Mouse (Mus musculus): ENCODE measurements around the gene Trpv4.

The Trpv4 gene

DNA sequence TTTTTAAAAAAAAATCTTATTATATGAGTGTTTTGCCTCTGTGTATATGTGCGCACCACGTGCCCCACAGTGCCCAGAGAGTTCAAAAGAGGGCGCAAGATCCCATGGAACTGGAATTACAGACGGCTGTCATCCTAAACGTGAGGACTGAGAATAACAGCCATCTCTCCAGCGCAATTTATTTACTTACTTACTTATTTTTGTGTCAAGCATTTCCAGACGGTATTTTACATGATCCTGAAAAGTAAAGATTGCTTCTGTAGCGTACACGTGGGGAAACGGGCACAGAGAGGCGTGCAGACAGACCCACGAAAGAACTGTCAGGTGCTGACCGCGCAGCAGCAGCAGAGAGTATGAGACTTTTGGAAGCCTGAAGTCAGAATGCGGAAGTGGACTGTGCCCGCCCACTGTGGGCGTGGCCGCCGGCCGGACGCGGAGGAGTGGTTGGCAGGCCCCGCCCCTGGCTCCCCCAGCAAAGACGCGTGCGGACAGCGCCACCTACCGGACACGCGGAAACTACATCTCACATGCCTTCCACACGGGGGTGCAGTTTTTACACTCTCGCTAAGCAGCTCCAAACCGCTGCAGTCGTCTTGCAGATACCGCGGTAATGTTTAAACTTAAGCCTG is 9.1 kb upstream of the Trpv4 start:
- in situ Hi-C loops (cut with MboI) = no loop called here

DNA sequence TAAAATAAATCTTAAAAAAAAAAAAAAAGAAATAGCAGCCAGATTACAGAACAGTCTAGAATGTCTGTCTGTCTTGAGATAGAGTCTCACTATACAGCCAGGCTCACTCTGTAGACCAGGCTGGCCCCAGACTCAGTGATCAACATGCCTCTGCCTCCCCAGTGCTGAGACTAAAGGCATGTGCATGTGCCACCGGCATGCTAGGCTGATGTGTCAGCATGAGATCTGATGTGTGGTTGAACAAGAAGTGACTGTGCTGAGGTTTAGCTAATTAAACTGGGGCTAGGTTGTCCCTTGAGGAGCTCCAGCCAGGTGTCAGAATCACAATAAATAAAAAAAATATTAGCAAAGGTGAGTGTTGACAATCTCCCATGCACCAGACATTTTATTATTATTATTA is 8.4 kb upstream of the Trpv4 start:
- in situ Hi-C loops (cut with MboI) = no loop called here

DNA sequence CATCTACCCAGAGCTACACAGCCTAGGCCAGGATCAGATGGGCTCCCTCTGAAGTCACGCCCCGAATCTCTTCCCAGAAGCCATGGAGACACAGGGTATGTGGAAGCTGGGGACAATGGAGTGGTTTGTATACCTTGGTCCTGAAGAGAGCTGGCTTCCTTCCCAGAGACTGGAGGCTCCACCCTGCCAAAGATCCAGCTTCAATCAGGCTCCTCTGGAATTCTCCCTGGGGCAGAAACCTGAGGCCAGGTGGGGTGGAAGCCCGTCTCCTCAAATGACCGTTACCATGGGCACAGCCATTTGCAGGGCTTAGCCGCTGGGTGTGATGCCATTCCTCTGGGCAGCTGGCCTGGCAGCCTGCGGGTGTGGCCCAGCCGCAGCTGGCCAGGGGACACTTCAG is 6.5 kb upstream of the Trpv4 start:
- in situ Hi-C loops (cut with MboI) = no loop called here

DNA sequence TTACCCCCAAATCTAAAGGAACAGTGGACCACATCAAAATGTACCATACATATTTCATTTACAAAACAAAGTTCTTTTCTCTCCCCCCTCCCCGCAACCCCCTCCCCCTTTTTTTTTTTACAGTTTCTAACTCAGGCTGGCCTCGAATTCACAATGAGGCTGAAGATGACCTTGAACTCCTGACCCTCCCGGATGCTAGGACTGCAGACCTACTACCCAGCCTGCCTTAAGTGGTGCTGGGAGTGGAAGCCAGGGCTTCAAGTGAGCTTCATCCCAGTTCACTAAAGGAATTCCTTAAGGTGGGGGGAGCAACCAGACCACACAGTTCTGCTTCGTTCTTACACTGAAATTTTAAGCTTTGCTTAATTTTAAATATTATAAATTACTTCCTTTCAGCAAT is 5.9 kb upstream of the Trpv4 start:
- in situ Hi-C loops (cut with MboI) = no loop called here

DNA sequence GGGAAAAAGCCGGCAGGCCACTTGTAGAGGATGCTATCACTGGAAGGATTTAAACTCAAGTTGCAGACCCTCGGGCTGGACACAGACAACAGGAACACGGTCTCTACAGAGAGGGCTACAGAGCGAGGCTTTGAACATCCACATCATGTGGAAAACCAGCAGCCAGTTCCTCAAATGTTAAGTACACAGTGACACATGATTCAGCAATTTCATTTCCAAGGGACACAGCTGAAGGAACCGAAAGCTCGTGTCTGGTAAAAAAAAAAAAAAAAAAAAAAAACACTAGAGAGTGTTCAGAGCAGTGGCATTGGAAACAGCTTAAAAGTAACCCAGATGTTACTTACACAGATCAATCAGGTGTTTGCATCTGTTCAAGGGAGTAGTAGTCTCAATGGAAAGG is 2.8 kb upstream of the Trpv4 start:
- in situ Hi-C loops (cut with MboI) = no loop called here

DNA sequence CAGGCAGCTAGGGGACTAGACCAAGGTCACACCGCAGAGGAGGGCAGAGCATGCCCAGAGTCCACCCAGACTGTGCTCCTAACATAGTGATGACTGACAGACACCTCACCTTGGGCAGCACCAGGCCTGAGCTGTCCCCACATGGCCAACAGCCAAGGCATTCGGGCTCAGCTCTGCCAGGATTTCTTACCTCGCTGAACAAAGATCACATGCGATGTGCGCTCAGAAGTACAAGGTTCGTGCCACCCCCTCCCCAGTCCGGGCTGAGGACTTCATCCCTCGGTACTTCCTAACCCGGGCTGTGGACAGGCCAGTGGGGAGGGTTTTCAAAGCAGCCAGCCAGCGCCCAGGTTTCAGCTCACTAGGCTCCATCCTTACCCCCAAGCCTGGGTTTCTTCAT is 795 bp downstream of the Trpv4 start:
- in situ Hi-C loops (cut with MboI) = no loop called here

DNA sequence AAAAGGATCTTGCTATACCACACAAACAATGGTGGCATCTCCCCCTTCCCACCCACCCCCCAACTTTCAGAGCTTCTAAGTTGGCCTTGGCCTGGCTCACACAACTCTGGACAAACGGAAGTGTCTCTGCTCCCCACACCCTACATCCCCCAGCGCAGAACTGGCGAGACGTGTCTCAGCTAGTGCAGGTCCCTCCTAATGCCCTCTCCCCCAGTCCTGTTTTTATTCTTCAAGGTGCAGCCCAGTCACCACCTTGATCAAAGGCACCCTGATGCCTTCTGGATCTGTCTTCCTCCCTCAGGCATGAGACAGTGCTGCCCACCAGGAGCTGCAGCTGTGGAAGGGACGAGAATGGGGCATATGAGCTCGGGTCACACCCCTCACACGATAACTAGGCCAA is 1.9 kb downstream of the Trpv4 start:
- in situ Hi-C loops (cut with MboI) = no loop called here

DNA sequence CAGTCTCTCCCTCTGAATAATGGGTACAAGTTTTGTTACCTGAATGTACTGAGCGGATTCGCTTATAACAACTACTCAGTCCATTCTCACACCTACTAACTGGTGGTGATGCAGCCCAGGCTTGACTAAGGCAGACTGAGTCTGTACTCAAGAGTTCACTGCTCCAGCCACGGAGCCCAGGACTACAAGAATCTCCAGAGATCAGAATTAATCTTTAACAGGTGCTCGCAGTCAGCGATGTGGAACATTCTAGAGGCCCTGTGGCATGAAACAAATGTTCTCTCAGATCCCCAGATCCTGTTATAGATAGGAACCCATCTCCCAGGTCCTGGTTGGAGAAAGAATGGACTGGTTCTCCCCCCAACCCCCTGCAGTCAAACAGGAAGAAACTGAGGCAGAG is 2.5 kb downstream of the Trpv4 start:
- in situ Hi-C loops (cut with MboI) = no loop called here

DNA sequence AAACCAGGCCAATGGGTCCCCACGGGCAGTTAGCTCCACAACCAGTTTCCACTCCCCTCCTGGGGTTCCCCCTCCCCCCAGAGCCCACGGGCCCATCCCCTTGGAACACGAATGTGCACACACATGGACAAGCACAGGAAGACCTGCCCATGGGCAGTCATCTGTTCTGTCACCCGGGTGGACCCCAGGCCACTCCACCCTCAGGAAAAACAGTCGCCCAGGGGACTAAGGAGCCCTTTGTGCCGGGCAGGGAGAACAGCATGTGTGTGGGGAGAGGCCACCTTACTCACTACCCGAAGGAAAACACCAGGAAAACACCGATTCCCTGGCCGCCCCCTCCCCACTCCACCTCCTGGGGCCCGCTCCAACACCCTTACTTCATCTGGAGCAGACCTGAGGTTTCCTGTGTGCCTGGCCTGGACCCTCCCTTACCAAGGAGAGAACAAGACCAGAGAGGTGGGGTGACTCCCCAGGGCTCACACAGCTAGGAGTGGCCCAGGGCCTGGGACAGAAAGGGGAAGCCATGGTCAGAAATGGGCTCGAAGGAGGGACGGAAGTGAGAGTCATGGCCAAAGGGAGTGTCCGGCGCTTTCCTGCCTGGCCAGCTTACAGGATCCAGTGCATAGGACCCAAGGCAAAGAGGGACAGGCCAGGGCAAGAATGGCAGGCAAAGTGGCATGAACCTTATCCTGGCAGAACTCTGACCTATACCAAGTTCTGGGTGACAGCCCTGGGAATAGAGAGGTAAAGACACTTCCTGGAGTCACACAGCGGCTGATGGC is 4.4 kb downstream of the Trpv4 start:
- in situ Hi-C loops (cut with MboI) = no loop called here

DNA sequence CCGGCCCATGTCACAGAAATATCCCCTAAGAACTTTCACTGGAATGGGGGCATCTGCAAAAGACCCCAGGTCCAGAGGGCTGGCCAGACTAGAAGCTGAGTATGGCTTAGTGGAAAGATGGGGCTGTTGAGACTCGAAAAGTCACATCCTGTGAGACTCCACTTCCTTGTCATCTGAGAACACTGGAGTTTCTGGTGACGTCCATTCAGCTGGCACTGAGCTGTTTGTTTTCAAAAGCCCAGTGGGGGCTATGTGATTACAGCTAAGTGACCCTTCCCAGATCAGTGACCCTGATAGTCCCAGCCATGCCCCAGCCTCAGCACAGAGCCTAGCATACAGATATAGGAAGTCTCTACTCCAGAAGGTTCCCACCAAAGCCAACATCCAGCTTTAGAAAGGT is 6.8 kb downstream of the Trpv4 start:
- in situ Hi-C loops (cut with MboI) = no loop called here

DNA sequence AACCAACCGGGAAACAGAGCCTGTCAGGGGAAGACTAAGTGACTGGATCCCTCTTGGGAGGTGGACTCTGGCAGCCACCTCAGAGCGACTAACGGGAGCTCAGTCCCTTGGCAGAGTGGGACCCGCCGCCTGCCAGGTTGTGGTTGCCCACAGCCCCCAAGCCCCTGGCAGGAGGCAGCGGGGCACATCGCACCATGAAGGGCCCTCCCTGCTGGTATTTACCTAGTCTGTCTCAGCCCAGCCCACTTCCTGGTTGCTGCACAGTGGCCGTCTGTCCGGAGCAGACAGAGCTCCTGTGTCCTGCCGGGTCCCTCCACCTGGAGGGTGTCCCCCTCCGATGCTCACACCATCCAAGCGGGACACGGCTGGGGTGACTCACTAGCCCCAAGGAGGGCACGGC is 7.2 kb downstream of the Trpv4 start:
- in situ Hi-C loops (cut with MboI) = no loop called here

DNA sequence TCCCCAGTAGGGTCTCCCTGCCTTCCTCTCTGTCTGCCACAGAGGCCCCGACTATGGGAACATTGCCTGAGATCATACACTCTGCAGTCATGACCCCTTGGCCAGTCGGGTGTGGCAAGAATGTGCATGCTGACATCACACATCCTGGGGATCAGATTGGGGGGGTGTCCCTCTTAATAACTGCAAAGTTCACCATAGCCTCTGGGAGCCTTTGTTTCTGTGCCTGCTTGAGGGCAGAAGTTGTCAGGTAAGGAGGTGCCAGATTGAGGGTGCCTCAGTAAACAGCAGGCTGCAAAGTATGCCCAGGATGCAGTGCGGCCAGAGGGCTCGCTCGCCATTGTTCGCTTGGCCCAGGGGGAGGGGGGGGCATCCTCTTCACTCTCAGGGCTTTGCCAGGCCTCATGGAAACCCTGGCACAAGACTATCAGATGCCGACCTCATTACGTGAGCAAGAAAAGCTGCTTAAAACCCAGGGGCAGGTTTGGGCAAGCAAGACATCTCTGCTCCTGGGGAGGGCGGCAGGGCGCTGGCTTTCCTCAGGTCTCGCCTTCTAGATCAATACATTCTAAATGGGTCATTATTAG is 9.4 kb downstream of the Trpv4 start:
- in situ Hi-C loops (cut with MboI) = no loop called here

DNA sequence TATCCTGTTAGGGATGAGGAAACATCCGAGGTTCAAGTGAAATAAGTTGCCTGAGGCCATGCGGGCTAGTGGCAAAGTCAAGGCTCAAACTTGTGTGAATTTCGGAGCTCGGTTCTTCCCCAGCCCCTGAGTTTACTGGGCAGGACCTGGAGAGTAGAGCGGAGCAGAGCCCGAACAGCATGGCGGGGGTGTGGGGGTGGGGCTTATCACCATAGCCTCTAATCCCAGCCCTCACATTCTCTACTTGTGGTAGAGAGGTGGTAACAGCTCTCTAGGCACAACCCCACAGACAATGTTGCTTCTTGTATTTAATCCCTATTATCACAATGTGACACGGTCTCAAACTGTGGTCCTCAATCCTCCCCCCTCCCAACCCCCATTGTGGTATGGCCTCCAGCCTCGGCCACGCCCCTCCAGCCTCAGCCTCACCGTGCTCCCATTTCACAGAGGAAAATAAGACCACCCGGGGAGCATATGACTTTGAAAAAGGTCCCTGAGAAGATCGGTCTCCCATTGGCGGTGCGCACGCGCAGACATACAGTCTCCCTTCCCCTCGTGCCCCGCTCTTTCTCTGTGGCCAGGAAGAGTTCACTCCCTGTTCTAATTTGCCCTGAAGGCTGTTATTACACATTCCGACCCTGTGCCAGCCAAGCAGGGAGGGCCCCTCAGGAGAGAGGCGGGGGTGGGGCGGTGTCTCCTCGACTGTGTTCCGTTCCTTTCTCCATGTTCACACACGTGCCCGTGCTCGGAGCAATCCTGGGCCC is 10.8 kb downstream of the Trpv4 start:
- in situ Hi-C loops (cut with MboI) = no loop called here

DNA sequence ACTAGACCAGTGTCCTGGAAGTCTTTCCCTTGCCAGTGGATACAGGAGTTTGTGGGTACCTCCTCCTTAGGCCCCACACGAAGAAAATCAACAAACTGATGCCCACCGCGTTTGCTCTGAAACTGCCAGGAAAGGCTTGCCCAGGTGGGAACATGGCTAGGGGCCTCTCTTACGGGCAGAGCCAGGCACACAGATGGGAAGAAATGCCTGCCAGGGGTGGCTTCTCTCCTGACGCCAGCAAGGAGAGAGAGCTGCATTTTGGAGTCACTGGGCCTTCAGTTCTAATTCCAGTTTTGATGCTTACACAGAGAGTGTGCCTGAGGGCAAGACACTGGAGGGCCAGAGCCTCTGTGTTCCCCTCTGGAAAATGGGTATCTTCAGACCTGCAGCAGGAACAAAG is 12.3 kb downstream of the Trpv4 start:
- in situ Hi-C loops (cut with MboI) = no loop called here

DNA sequence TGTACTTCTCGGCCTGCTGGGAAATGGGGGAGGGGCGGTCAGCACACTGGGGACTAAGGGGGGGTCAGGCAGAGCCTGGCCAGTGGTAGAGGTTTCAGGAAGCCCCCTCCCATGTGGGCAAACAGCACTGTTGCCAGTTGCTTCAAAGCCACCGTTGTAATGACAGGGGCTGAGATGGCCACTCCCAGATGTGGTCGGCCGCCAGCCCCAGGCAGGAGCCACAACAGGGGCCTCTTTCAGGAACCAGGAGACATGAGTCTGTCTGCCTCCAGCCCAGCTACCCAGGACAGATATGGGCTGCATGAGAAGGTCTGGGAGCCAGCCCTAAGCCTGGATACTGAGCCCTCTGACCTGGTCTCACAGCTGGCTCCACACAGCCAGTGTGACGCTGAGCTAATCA is 13.3 kb downstream of the Trpv4 start:
- in situ Hi-C loops (cut with MboI) = no loop called here

DNA sequence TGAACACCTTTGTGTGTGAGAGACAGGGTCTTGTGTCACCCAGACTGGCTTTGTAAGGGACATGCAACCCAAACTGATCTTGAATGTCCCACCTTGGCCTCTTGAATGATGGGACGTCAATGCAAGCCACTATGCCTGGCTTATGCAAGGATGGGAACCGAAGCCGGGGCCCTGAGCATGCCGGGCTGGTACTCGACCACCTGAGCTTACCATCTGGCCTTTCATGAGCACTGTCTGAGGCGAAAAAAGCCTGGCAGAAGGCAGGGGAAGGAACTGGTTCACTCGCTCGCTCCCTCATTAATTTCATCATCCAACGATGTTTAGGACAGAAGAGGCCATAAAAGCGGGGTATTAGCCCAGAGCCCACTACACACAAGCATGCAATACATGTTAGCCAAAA is 17.4 kb downstream of the Trpv4 start:
- in situ Hi-C loops (cut with MboI) = no loop called here

DNA sequence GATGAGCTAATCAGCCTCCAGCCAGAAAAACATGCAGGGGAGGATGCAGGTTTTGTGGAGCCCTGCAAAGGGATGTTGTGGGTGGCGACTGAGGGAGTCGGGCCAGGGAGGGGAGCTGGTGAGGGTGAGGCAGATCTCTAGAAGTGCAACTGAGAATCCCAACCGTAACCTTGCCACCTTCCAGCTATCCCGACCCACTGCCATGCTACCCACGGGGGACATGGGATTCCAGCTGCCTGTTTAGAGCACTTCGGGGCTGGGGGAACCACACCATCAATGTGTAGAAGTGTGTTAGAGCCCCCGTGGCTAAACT is 18.6 kb downstream of the Trpv4 start:
- in situ Hi-C loops (cut with MboI) = no loop called here

DNA sequence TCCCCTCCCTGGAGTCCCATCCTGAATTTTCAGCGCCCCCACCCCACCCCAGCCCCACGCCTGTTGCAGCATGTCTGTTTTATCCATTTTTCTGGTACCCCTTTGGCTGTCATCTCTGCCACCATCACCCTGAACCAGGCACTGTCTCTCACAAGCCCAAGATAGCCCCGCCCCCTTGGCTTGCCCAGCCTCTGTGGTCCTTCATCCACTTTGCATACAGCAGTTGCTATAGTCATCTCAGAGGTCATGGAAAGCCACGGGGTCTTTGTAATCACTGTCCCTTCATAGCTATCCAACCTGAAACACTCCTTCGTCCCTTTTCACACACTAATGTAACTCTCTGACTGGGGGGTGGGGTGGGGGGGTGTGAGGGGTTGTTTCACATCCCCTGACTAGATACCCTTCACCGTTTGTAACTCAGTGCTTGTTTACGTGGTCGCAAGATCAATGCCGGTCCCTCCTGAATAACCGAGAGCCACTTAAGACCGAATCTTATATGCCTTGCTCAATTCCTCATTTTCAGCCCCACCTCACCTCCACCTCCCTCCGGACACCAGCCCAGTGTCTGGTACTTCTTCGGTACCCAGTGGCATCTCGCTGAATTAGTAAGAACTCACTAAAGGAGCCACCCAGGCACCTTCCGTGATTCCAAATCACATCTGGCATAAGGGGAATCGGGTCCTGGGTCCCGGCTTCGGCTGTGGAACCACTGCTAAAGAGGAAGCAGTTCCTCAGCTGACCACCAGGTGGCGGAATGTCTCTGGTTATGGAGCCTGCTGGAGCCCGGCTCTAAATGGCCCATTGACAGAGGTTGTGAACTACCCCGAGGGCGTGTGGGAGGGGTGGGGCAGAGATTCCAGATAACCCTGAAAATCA is 19.2 kb downstream of the Trpv4 start:
- in situ Hi-C loops (cut with MboI) = no loop called here

DNA sequence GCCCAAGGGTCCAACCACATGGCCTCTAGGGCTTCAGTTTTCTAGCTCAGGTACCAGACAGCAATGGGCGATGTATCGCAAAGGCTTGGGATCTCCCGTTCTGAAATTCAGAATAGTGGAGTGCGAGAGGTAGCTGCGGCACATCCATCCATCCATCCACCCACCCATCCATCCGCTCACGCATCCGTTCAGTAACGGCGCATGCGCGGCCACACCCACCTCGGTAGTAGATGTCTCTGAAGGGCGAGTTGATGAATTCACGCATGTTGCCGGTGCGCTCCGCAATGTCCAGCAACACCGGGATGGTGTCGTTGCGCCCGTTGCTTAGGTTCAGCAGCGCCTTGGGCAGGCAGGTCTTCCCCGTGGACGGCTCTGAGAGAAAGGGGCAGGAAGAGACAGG is 22.1 kb downstream of the Trpv4 start:
- in situ Hi-C loops (cut with MboI) = no loop called here

DNA sequence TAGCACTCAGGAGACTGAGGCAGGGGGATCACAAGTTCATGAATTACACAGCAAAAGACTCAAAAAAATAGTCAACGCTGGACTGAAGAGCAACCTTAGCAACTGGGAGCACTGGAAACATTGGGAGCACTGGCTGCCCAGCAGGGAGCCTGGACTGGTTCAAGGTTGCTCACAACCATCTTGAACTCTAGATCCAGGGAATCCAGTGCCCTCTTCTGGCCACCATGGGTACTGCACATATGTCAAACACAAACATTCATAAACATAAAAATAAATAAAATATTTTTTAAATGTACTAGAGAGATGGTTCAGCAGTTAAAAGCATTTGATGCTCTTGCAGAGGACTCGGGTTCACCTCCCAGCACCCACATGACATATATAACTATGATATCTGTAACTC is 26.9 kb downstream of the Trpv4 start:
- in situ Hi-C loops (cut with MboI) = no loop called here

DNA sequence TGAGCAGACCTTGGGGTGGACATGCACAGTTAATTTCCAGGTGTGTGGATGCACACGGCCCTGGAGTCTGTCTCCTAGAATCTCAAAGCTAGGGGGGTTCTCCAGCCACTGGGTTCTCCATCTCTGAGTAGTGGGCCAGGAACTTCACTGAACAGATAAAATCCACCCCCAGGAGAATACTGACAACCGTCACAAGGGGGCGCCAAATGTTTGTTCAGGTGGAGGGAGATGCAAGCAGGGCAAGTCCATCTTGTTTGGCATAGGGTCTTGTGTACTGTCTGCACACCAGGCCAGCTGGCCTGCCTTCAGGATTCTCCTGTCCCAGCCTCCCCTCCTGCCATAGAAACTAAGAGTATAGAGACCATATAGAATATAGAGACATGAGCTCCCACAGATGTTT is 32.6 kb downstream of the Trpv4 start:
- in situ Hi-C loops (cut with MboI) = no loop called here

DNA sequence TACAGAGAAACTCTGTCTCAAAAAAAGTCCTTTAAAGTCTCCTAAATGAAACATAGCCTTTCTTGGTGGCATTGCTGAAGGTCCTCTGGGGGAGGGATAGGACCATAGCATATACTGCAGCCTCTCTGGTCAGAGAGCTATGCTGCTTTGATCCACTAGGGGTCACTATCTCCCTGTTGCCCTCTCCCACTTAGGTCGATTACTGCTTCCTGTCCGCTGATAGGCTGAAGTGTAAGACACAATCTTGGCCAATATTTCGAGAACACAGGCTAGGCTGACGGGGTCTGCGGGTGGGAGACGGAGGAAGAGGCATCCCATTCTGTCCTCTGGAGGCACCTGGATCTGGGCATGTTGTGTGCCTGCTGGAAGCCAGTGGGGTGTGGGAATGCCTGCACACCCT is 37.9 kb downstream of the Trpv4 start:
- in situ Hi-C loops (cut with MboI) = no loop called here

All from mature B cell (primary cell).